Mouse (Mus musculus) adipocyte (in vitro differentiated cells): ENCODE results near the gene Txlng.

Experiments
- DNase-seq: peaks from one replicate; pipeline ENCODE4 v3.0.0-alpha.2; 2016; ENCODE audit warnings: low spot score

Gene Txlng

DNA sequence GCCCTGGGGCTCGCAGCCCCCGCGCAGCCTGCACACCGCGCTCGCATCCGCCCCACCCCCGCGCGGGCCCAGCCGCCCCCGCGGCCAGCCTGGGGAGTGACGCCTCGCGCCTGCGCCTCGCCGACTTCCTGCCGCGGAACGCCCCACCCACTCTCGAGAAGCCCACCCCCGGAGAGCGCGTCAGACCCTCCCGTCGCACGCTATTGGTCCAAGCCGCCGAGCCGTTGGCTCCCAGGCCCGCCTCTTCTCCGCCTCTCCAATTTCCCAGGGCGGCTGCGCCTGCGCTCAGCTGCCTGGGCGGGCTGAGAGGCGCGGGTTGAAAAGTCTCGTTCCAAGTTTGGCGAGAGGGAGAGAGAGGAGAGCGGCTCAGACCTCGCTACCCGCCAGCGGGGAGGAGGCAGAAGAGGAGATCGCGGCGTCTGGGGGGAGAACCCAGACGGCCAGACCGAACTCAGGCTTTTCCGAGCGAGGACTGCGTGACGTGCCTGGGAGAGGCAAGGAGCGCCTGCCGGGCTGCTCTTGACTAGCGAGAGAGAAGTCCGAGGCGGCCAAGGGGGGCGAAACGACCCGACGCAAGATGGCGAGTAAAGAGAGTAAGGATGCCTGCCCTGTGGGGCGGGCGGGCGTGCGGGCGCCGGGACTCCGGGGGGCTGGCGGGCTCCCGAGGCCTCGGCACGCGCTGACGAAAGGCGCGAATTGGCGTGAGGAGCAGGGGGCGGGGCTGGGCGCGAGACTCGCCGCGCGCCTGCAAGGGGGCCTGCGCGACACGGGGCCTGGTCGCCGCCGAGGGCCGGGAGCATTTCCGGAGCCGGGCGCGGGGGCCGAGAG lies 68.9 kb downstream of the Txlng start, which contains the start of gene Rbbp7:
Gene Rbbp7, plus strand, starts transcription at position 288 of the 828 bp plus-strand sequence.
- DNase-seq: peak; percentile 93

- DNase-seq: no peak
Observed at GRCm38 (mm10) chrX:162759251-162760114, 69.8 kb downstream of the Txlng start.

GRCm38 (mm10) chrX:162756058-162756457 lies 73.2 kb downstream of the Txlng start:
- DNase-seq: no peak

- DNase-seq: no peak
Observed at GRCm38 (mm10) chrX:162754314-162754713, 74.9 kb downstream of the Txlng start.

GRCm38 (mm10) chrX:162752418-162752817 lies 76.8 kb downstream of the Txlng start:
- no peak for DNase-seq

- DNase-seq: no peak
Observed at GRCm38 (mm10) chrX:162748696-162749420, 80.4 kb downstream of the Txlng start.

DNA sequence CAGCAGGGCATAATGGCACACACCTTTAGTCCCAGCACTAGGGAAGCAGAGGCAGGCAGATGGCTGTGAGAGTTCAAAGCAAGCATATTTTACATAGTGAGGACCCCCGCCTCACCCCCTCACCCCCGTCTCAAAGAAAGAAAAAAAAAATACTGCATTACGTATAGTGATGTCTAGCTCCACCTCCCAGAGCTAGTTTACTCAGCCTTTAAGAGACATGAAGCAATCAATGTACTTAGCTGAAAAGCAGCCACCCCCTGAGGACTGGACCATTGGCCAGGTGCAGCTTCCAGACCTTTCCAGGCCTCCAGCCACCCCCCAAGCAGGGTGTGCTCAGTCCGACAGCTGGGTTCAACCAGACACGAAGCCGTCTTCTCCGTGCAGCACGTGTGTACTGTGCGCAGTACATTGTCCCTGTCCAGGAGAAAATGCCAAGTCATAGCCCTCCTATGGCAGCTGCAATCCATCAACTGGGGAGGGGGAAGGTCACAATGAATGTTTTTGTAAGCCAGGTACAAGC lies 93.1 kb downstream of the Txlng start:
- no peak for DNase-seq

DNA sequence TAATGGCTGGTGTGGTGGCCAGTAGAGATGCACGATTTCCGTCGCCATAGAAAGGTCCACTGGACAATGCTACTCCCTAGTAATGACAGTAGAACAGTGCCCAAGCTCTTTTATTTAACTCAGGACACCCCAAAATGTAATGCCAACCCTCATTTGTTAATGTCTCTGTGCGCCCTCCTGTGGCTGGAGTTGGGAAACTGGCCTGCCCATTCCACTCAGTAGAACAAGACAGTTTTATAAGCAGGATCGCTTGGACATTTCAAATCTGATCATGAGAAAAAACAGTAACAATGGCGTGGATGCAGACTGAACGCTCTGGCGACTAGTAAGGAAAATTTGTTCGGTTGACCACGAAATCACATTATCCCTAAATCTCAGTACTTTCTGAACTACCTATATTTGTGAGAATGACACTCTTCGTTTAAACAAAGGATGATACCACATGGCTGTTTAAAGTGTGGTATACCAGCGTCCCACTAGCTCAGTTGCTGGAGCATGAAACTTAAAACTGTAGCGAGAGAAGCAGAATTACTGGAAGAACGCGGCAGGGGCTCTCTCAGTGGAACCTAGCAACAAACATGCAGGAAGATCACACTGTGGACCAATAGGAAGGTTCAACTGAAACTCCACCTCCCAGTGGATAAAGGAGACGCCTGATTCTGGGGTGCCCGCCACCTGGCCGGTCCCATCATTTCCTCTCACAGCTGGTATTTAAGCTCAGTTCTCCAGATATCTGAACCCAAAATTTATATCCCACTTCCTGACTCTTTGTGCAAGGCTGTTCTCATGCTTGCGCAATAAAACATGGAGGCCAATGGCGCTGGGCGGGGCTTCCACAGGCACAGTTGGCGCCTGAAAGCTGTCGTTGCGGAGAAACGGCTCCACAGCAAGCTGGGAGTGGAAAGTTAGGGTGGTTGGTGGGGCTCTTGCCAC lies 94.0 kb downstream of the Txlng start:
- DNase-seq: peak; percentile 38

GRCm38 (mm10) chrX:162730031-162730430 lies 99.2 kb downstream of the Txlng start:
- DNase-seq: no peak
